Mouse (Mus musculus) MEL (cell line): ENCODE measurements around the gene Fscn2. TPM values are rescaled to one million over a fixed set of nuclear protein-coding genes. Genes with fewer than 3 reads are reported as not detected.

Source experiments
- DNase-seq: peaks from one replicate; pipeline ENCODE4 v3.0.0; 2011; ENCODE audit warnings: low read depth, low spot score
- H3K27ac ChIP-seq: 2 replicates; pipeline ENCODE4 v1.5.1; 2012; ENCODE audit warnings: low read depth, mild to moderate bottlenecking, control low read depth, low read length, moderate library complexity; ENCODE audit not compliant: control insufficient read depth
- H3K27me3 ChIP-seq, 2 experiments: fragments of 150-350 bp in 1 of 2; sonication (generic) in 1 of 2; 2 replicates each; pipeline ENCODE4 v1.6.1; 2012; ENCODE audit warnings: low read length in 2 of 2, mild to moderate bottlenecking in 2 of 2, improper control_type of control experiment in 1 of 2, moderate library complexity in 1 of 2; ENCODE audit not compliant: insufficient read depth in 2 of 2, control insufficient read depth in 1 of 2
- H3K36me3 ChIP-seq, 2 experiments: 2 replicates each; pipeline ENCODE4 v1.6.1; 2012 to 2014; ENCODE audit warnings: low read length in 2 of 2, improper control_type of control experiment in 1 of 2, inconsistent platforms in 1 of 2, mild to moderate bottlenecking in 1 of 2; ENCODE audit not compliant: insufficient read depth in 2 of 2, control insufficient read depth in 1 of 2
- H3K4me1 ChIP-seq, 2 experiments: fragments of 150-350 bp in 1 of 2; sonication (generic) in 1 of 2; 2 replicates each; pipeline ENCODE4 v1.6.1; 2012; ENCODE audit warnings: low read length in 2 of 2, improper control_type of control experiment in 1 of 2, mild to moderate bottlenecking in 1 of 2; ENCODE audit not compliant: insufficient read depth in 2 of 2, control insufficient read depth in 1 of 2
- H3K4me3 ChIP-seq, 2 experiments: fragments of 150-350 bp in 1 of 2; sonication (generic) in 1 of 2; 2 replicates each; pipeline ENCODE4 v1.5.1; 2012; ENCODE audit warnings: low read depth in 2 of 2, low read length in 2 of 2, mild to moderate bottlenecking in 2 of 2, moderate library complexity in 2 of 2, control low read depth in 1 of 2, improper control_type of control experiment in 1 of 2; ENCODE audit not compliant: control insufficient read depth in 1 of 2, insufficient read depth in 1 of 2
- H3K79me2 ChIP-seq: 2 replicates; pipeline ENCODE4 v1.6.1; 2012; ENCODE audit warnings: mild to moderate bottlenecking, low read length, moderate library complexity; ENCODE audit not compliant: control insufficient read depth, poor library complexity, insufficient read depth
- H3K9ac ChIP-seq: 2 replicates; pipeline ENCODE4 v1.6.1; 2012; ENCODE audit warnings: low read depth, mild to moderate bottlenecking, control low read depth, low read length, moderate library complexity; ENCODE audit not compliant: control insufficient read depth, poor library complexity, severe bottlenecking
- H3K9me3 ChIP-seq: fragments of 150-350 bp; sonication (generic); replicated peaks from 2 replicates; pipeline ENCODE4 v1.6.1; 2012; ENCODE audit warnings: mild to moderate bottlenecking, low read length, improper control_type of control experiment, moderate library complexity; ENCODE audit not compliant: insufficient read depth
- BHLHE40 ChIP-seq: IDR thresholded peaks from 2 replicates; pipeline ENCODE4 v1.6.1; 2012; ENCODE audit warnings: low read depth, mild to moderate bottlenecking, inconsistent platforms, low read length, improper control_type of control experiment, borderline replicate concordance
- CTCF ChIP-seq, 3 experiments: IDR thresholded peaks in 2 of 3; conservative IDR thresholded peaks in 1 of 3; 2 replicates each; pipeline ENCODE4 v1.5.1; 2011 to 2012; ENCODE audit warnings: low read length in 3 of 3, low read depth in 2 of 3, mild to moderate bottlenecking in 2 of 3, improper control_type of control experiment in 1 of 3, inconsistent platforms in 1 of 3, mixed read lengths in 1 of 3, moderate library complexity in 1 of 3; ENCODE audit not compliant: control insufficient read depth in 1 of 3, insufficient read depth in 1 of 3, poor library complexity in 1 of 3, severe bottlenecking in 1 of 3
- ELF1 ChIP-seq: IDR thresholded peaks from 2 replicates; pipeline ENCODE4 v1.6.1; 2014; ENCODE audit warnings: low read depth, mild to moderate bottlenecking, inconsistent platforms, low read length, improper control_type of control experiment, moderate library complexity
- EP300 ChIP-seq, 2 experiments: IDR thresholded peaks; 2 replicates each; pipeline ENCODE4 v1.6.1; 2011; ENCODE audit warnings: improper control_type of control experiment in 2 of 2, low read length in 2 of 2, low read depth in 1 of 2, mild to moderate bottlenecking in 1 of 2
- ETS1 ChIP-seq: IDR thresholded peaks from 2 replicates; pipeline ENCODE4 v1.6.1; 2012; ENCODE audit warnings: low read depth, mild to moderate bottlenecking, inconsistent platforms, low read length, improper control_type of control experiment, moderate library complexity
- GATA1 ChIP-seq: IDR thresholded peaks from 2 replicates; pipeline ENCODE4 v1.6.1; 2011; ENCODE audit warnings: low read depth, low read length, improper control_type of control experiment
- HCFC1 ChIP-seq: IDR thresholded peaks from 2 replicates; pipeline ENCODE4 v1.6.1; 2012; ENCODE audit warnings: low read depth, mild to moderate bottlenecking, inconsistent platforms, low read length, improper control_type of control experiment, moderate library complexity
- JUND ChIP-seq: IDR thresholded peaks from 2 replicates; pipeline ENCODE4 v1.6.1; 2011; ENCODE audit warnings: low read depth, mild to moderate bottlenecking, improper control_type of control experiment, low read length
- KAT2A ChIP-seq: conservative IDR thresholded peaks from 2 replicates; pipeline ENCODE4 v1.6.1; 2012; ENCODE audit warnings: low read depth, low read length, improper control_type of control experiment, inconsistent platforms
- MAFK ChIP-seq: IDR thresholded peaks from 2 replicates; pipeline ENCODE4 v1.6.1; 2011; ENCODE audit warnings: low read depth, mild to moderate bottlenecking, low read length, improper control_type of control experiment, borderline replicate concordance
- MAZ ChIP-seq: IDR thresholded peaks from 2 replicates; pipeline ENCODE4 v1.6.1; 2012; ENCODE audit warnings: low read depth, mild to moderate bottlenecking, inconsistent platforms, low read length, improper control_type of control experiment
- MXI1 ChIP-seq: IDR thresholded peaks from 2 replicates; pipeline ENCODE4 v1.6.1; 2011; ENCODE audit warnings: mild to moderate bottlenecking, low read depth, low read length, improper control_type of control experiment
- NELFE ChIP-seq: IDR thresholded peaks from 2 replicates; pipeline ENCODE4 v1.6.1; 2011; ENCODE audit warnings: low read depth, low read length, improper control_type of control experiment
- NRF1 ChIP-seq: IDR thresholded peaks from 2 replicates; pipeline ENCODE4 v1.6.1; 2014; ENCODE audit warnings: low read depth, mild to moderate bottlenecking, inconsistent platforms, low read length, improper control_type of control experiment, moderate library complexity; ENCODE audit not compliant: poor library complexity, insufficient read depth, severe bottlenecking
- POLR2A ChIP-seq, 2 experiments: IDR thresholded peaks; 2 replicates each; pipeline ENCODE4 v1.6.1; 2011 to 2012; ENCODE audit warnings: low read length in 2 of 2, mild to moderate bottlenecking in 2 of 2, control low read depth in 1 of 2, improper control_type of control experiment in 1 of 2, low read depth in 1 of 2, moderate library complexity in 1 of 2; ENCODE audit not compliant: control insufficient read depth in 1 of 2, insufficient read depth in 1 of 2, poor library complexity in 1 of 2
- POLR2AphosphoS2 ChIP-seq: IDR thresholded peaks from 2 replicates; pipeline ENCODE4 v1.6.1; 2011; ENCODE audit warnings: low read length, improper control_type of control experiment
- POLR2AphosphoS5 ChIP-seq: IDR thresholded peaks from 2 replicates; pipeline ENCODE4 v1.6.1; 2012; ENCODE audit warnings: low read depth, borderline replicate concordance, mild to moderate bottlenecking, inconsistent platforms, low read length, moderate library complexity, mixed read lengths
- RAD21 ChIP-seq: IDR thresholded peaks from 2 replicates; pipeline ENCODE4 v1.6.1; 2011; ENCODE audit warnings: mild to moderate bottlenecking, low read depth, low read length, improper control_type of control experiment
- SIN3A ChIP-seq: IDR thresholded peaks from 2 replicates; pipeline ENCODE4 v1.6.1; 2012; ENCODE audit warnings: low read length, improper control_type of control experiment, inconsistent platforms
- SMC3 ChIP-seq: IDR thresholded peaks from 2 replicates; pipeline ENCODE4 v1.6.1; 2011; ENCODE audit warnings: low read depth, low read length, improper control_type of control experiment
- TBP ChIP-seq: IDR thresholded peaks from 2 replicates; pipeline ENCODE4 v1.8.0; 2011; ENCODE audit warnings: low read depth, low read length, improper control_type of control experiment
- TCF12 ChIP-seq: IDR thresholded peaks from 2 replicates; pipeline ENCODE4 v1.6.1; 2014; ENCODE audit warnings: low read depth, mild to moderate bottlenecking, inconsistent platforms, low read length, improper control_type of control experiment, moderate library complexity
- UBTF ChIP-seq: IDR thresholded peaks from 2 replicates; pipeline ENCODE4 v1.6.1; 2012; ENCODE audit warnings: low read depth, mild to moderate bottlenecking, inconsistent platforms, low read length, improper control_type of control experiment, moderate library complexity, borderline replicate concordance; ENCODE audit not compliant: insufficient read depth
- ZKSCAN1 ChIP-seq: IDR thresholded peaks from 2 replicates; pipeline ENCODE4 v1.6.1; 2012; ENCODE audit warnings: low read depth, mild to moderate bottlenecking, inconsistent platforms, low read length, improper control_type of control experiment, moderate library complexity
- polyA plus RNA-seq, 2 experiments: library from polyadenylated mRNA; stranded (reverse) in 1 of 2; unstranded in 1 of 2; fragments of >175 nt in 1 of 2; fragments of >200 nt in 1 of 2; gene quantifications; 2 replicates each; pipeline versions ENCODE4 v1.2.1 to v1.2.4; 2012; ENCODE audit warnings: low replicate concordance in 2 of 2, low read depth in 1 of 2; ENCODE audit not compliant: insufficient read length in 2 of 2, insufficient read depth in 1 of 2, missing spikeins in 1 of 2
- total RNA-seq: library from RNA; depleted of rRNA; stranded (reverse); fragments of 300-350 nt; gene quantifications from 2 replicates; pipeline ENCODE4 v1.2.3, GENCODE M21; 2012

Gene Fscn2
- total and polyA plus RNA-seq, 3 experiments = 0.61 to 0.62 TPM; not detected in 1

DNA sequence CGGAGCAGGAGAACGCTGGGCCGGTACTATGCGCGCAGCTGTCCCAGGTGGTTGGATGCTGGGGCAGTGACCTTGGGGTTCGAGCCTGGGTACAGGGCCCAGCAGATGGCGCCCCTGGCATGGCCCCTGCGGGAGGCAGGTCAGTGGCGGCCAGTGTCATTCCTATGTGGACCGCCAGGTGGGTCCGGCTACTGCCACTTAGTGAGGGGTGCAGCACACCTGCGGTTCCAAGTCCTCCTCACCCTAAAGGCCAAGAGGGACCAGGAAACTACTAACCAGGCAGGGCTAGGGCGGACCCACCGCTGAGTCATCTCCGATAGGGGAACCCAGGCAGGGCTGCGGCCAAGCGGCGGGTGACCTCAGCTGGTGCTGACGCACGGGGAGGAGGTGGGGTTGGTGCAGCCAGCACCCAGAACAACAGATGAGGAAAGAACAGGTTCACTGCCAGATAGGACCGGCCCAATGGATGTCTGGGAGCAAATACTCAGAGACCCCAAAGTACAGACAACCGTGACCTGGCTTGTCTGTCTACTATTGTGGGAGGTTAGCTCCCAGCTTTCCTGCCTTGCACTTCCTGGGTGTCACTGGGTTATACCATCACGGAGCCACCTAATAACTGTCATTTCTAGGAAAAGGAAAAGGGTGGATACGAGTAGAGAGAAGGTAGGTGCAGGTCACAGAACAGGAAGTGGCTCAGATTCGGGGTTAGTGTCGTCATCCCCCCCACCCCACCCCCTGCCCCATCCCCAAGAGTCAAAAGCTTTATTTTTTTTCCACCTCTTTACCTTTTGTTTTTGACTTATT, 7.6 kb upstream of the Fscn2 start:
- DNase-seq = peak; percentile 93
- peak overlapping the region; percentile 57 for H3K9ac ChIP-seq
- H3K27ac ChIP-seq = peak overlapping the region; percentile 83

GRCm38 (mm10) chr11:120354304-120355276, 6.7 kb upstream of the Fscn2 start:
- Histone ChIP-seq H3K4me3 (peak overlapping the region; percentile 26 to 48), H3K27ac (peak overlapping the region; percentile 83), H3K9me3 (no peaks in the 10 kb centered on the region), H3K9ac (peak overlapping the region; percentile 47), H3K79me2 (no peaks in the 10 kb centered on the region), H3K4me1 (peaks cover 12 to 59% of the 10 kb centered on the region in 2 experiments), H3K36me3 (peaks cover 0 to 39% of the 10 kb centered on the region in 2 experiments; a peak in 2 of 4 replicates), H3K27me3 (no peaks in the 10 kb centered on the region)
- TF ChIP-seq POLR2AphosphoS2 = no peak
- TF ChIP-seq ETS1 = no peak
- TF ChIP-seq MXI1 = peak; percentile 0; the same call in 1 of the 2 replicates
- TF ChIP-seq MAZ = 0 out of 2 replicates have a peak, but pooled peaks have one; percentile 27
- TF ChIP-seq HCFC1 = no peak
- peak; percentile 81 for TF ChIP-seq TBP
- TF ChIP-seq MAFK = 0 out of 2 replicates have a peak, but pooled peaks have one; percentile 42
- peak; percentile 58 for DNase-seq

More for the DNA sequence above, 7.6 kb upstream of the Fscn2 start:
- TF ChIP-seq JUND (no peak), ZKSCAN1 (no peak), HCFC1 (peak; percentile 14; the same call in 1 of the 2 replicates), MXI1 (peak; percentile 56; the same call in 1 of the 2 replicates), POLR2A (IDR thresholded peaks at IDR 0.05; ENCODE audit: control insufficient read depth in 1 of 2, insufficient read depth in 1 of 2, low read depth in 1 of 2, low read length in 2 of 2, poor library complexity in 1 of 2) (peak in 1 of 2 experiments; percentile 45; a peak in 1 of 4 replicates), GATA1 (peak; percentile 45), TCF12 (peak; percentile 19; the same call in 1 of the 2 replicates), EP300 (IDR thresholded peaks at IDR 0.05; ENCODE audit: low read depth in 1 of 2, low read length in 2 of 2) (peak; percentile 48 to 67; a peak in 3 of 4 replicates), RAD21 (peak; percentile 25), BHLHE40 (peak; percentile 43; the same call in 1 of the 2 replicates), TBP (peak; percentile 42; the same call in 1 of the 2 replicates), ETS1 (peak; percentile 99), KAT2A (no peak), NRF1 (0 out of 2 replicates have a peak, but pooled peaks have one; percentile 3), ELF1 (peak; percentile 56; the same call in 1 of the 2 replicates), POLR2AphosphoS5 (no peak), SMC3 (peak; percentile 38; the same call in 1 of the 2 replicates), NELFE (no peak), UBTF (0 out of 2 replicates have a peak, but pooled peaks have one; percentile 58), SIN3A (peak; percentile 67), CTCF (IDR thresholded peaks at IDR 0.05 in 2 of 3, conservative IDR thresholded peaks at IDR 0.05 in 1 of 3; ENCODE audit: control insufficient read depth in 1 of 3, insufficient read depth in 1 of 3, low read depth in 2 of 3, low read length in 3 of 3, poor library complexity in 1 of 3, severe bottlenecking in 1 of 3) (peak; percentile 40 to 66 (median 60))
- peaks cover 0 to 39% of the 10 kb centered on the region in 2 experiments; a peak in 2 of 4 replicates for H3K36me3 ChIP-seq
- no peaks in the 10 kb centered on the region for H3K27me3 ChIP-seq
- H3K79me2 ChIP-seq = peaks cover 5% of the 10 kb centered on the region
- H3K9me3 ChIP-seq = no peaks in the 10 kb centered on the region
- peak overlapping the region; percentile 29 to 56 for H3K4me3 ChIP-seq
- peaks cover 12 to 59% of the 10 kb centered on the region in 2 experiments for H3K4me1 ChIP-seq
